Mouse (Mus musculus) MEL (cell line): ENCODE data around the gene Pex14. TPM values are rescaled to one million over a fixed set of nuclear protein-coding genes. Genes with fewer than 3 reads are reported as not detected.

Source experiments
- DNase-seq: peaks from one replicate; pipeline ENCODE4 v3.0.0; 2011; ENCODE audit warnings: low read depth, low spot score
- H3K27ac ChIP-seq: 2 replicates; pipeline ENCODE4 v1.5.1; 2012; ENCODE audit warnings: low read depth, mild to moderate bottlenecking, control low read depth, low read length, moderate library complexity; ENCODE audit not compliant: control insufficient read depth
- H3K27me3 ChIP-seq, 2 experiments: fragments of 150-350 bp in 1 of 2; sonication (generic) in 1 of 2; 2 replicates each; pipeline ENCODE4 v1.6.1; 2012; ENCODE audit warnings: low read length in 2 of 2, mild to moderate bottlenecking in 2 of 2, improper control_type of control experiment in 1 of 2, moderate library complexity in 1 of 2; ENCODE audit not compliant: insufficient read depth in 2 of 2, control insufficient read depth in 1 of 2
- H3K36me3 ChIP-seq, 2 experiments: 2 replicates each; pipeline ENCODE4 v1.6.1; 2012 to 2014; ENCODE audit warnings: low read length in 2 of 2, improper control_type of control experiment in 1 of 2, inconsistent platforms in 1 of 2, mild to moderate bottlenecking in 1 of 2; ENCODE audit not compliant: insufficient read depth in 2 of 2, control insufficient read depth in 1 of 2
- H3K4me1 ChIP-seq, 2 experiments: fragments of 150-350 bp in 1 of 2; sonication (generic) in 1 of 2; 2 replicates each; pipeline ENCODE4 v1.6.1; 2012; ENCODE audit warnings: low read length in 2 of 2, improper control_type of control experiment in 1 of 2, mild to moderate bottlenecking in 1 of 2; ENCODE audit not compliant: insufficient read depth in 2 of 2, control insufficient read depth in 1 of 2
- H3K4me3 ChIP-seq, 2 experiments: fragments of 150-350 bp in 1 of 2; sonication (generic) in 1 of 2; 2 replicates each; pipeline ENCODE4 v1.5.1; 2012; ENCODE audit warnings: low read depth in 2 of 2, low read length in 2 of 2, mild to moderate bottlenecking in 2 of 2, moderate library complexity in 2 of 2, control low read depth in 1 of 2, improper control_type of control experiment in 1 of 2; ENCODE audit not compliant: control insufficient read depth in 1 of 2, insufficient read depth in 1 of 2
- H3K79me2 ChIP-seq: 2 replicates; pipeline ENCODE4 v1.6.1; 2012; ENCODE audit warnings: mild to moderate bottlenecking, low read length, moderate library complexity; ENCODE audit not compliant: control insufficient read depth, poor library complexity, insufficient read depth
- H3K9ac ChIP-seq: 2 replicates; pipeline ENCODE4 v1.6.1; 2012; ENCODE audit warnings: low read depth, mild to moderate bottlenecking, control low read depth, low read length, moderate library complexity; ENCODE audit not compliant: control insufficient read depth, poor library complexity, severe bottlenecking
- H3K9me3 ChIP-seq: fragments of 150-350 bp; sonication (generic); replicated peaks from 2 replicates; pipeline ENCODE4 v1.6.1; 2012; ENCODE audit warnings: mild to moderate bottlenecking, low read length, improper control_type of control experiment, moderate library complexity; ENCODE audit not compliant: insufficient read depth
- BHLHE40 ChIP-seq: IDR thresholded peaks from 2 replicates; pipeline ENCODE4 v1.6.1; 2012; ENCODE audit warnings: low read depth, mild to moderate bottlenecking, inconsistent platforms, low read length, improper control_type of control experiment, borderline replicate concordance
- E2F4 ChIP-seq: IDR thresholded peaks from 2 replicates; pipeline ENCODE4 v1.6.1; 2011; ENCODE audit warnings: low read depth, low read length, improper control_type of control experiment, borderline replicate concordance
- EP300 ChIP-seq, 2 experiments: IDR thresholded peaks; 2 replicates each; pipeline ENCODE4 v1.6.1; 2011; ENCODE audit warnings: improper control_type of control experiment in 2 of 2, low read length in 2 of 2, low read depth in 1 of 2, mild to moderate bottlenecking in 1 of 2
- GATA1 ChIP-seq: IDR thresholded peaks from 2 replicates; pipeline ENCODE4 v1.6.1; 2011; ENCODE audit warnings: low read depth, low read length, improper control_type of control experiment
- MAFK ChIP-seq: IDR thresholded peaks from 2 replicates; pipeline ENCODE4 v1.6.1; 2011; ENCODE audit warnings: low read depth, mild to moderate bottlenecking, low read length, improper control_type of control experiment, borderline replicate concordance
- MYC ChIP-seq: IDR thresholded peaks from 2 replicates; pipeline ENCODE4 v1.6.1; 2011; ENCODE audit warnings: low read depth, mild to moderate bottlenecking, low read length, improper control_type of control experiment, moderate library complexity
- NRF1 ChIP-seq: IDR thresholded peaks from 2 replicates; pipeline ENCODE4 v1.6.1; 2014; ENCODE audit warnings: low read depth, mild to moderate bottlenecking, inconsistent platforms, low read length, improper control_type of control experiment, moderate library complexity; ENCODE audit not compliant: poor library complexity, insufficient read depth, severe bottlenecking
- POLR2A ChIP-seq, 2 experiments: IDR thresholded peaks; 2 replicates each; pipeline ENCODE4 v1.6.1; 2011 to 2012; ENCODE audit warnings: low read length in 2 of 2, mild to moderate bottlenecking in 2 of 2, control low read depth in 1 of 2, improper control_type of control experiment in 1 of 2, low read depth in 1 of 2, moderate library complexity in 1 of 2; ENCODE audit not compliant: control insufficient read depth in 1 of 2, insufficient read depth in 1 of 2, poor library complexity in 1 of 2
- POLR2AphosphoS2 ChIP-seq: IDR thresholded peaks from 2 replicates; pipeline ENCODE4 v1.6.1; 2011; ENCODE audit warnings: low read length, improper control_type of control experiment
- RAD21 ChIP-seq: IDR thresholded peaks from 2 replicates; pipeline ENCODE4 v1.6.1; 2011; ENCODE audit warnings: mild to moderate bottlenecking, low read depth, low read length, improper control_type of control experiment
- RCOR1 ChIP-seq: IDR thresholded peaks from 2 replicates; pipeline ENCODE4 v1.6.1; 2012; ENCODE audit warnings: low read depth, mild to moderate bottlenecking, inconsistent platforms, low read length, improper control_type of control experiment
- SIN3A ChIP-seq: IDR thresholded peaks from 2 replicates; pipeline ENCODE4 v1.6.1; 2012; ENCODE audit warnings: low read length, improper control_type of control experiment, inconsistent platforms
- TBP ChIP-seq: IDR thresholded peaks from 2 replicates; pipeline ENCODE4 v1.8.0; 2011; ENCODE audit warnings: low read depth, low read length, improper control_type of control experiment
- TCF12 ChIP-seq: IDR thresholded peaks from 2 replicates; pipeline ENCODE4 v1.6.1; 2014; ENCODE audit warnings: low read depth, mild to moderate bottlenecking, inconsistent platforms, low read length, improper control_type of control experiment, moderate library complexity
- UBTF ChIP-seq: IDR thresholded peaks from 2 replicates; pipeline ENCODE4 v1.6.1; 2012; ENCODE audit warnings: low read depth, mild to moderate bottlenecking, inconsistent platforms, low read length, improper control_type of control experiment, moderate library complexity, borderline replicate concordance; ENCODE audit not compliant: insufficient read depth
- USF2 ChIP-seq, 2 experiments: IDR thresholded peaks; 2 replicates each; pipeline ENCODE4 v1.6.1; 2011 to 2012; ENCODE audit warnings: improper control_type of control experiment in 2 of 2, low read length in 2 of 2, borderline replicate concordance in 1 of 2, inconsistent platforms in 1 of 2, low read depth in 1 of 2, mild to moderate bottlenecking in 1 of 2; ENCODE audit not compliant: insufficient read depth in 1 of 2
- ZMIZ1 ChIP-seq: IDR thresholded peaks from 2 replicates; pipeline ENCODE4 v1.6.1; 2012; ENCODE audit warnings: low read depth, mild to moderate bottlenecking, inconsistent platforms, low read length, improper control_type of control experiment, moderate library complexity
- polyA plus RNA-seq, 2 experiments: library from polyadenylated mRNA; stranded (reverse) in 1 of 2; unstranded in 1 of 2; fragments of >175 nt in 1 of 2; fragments of >200 nt in 1 of 2; gene quantifications; 2 replicates each; pipeline versions ENCODE4 v1.2.1 to v1.2.4; 2012; ENCODE audit warnings: low replicate concordance in 2 of 2, low read depth in 1 of 2; ENCODE audit not compliant: insufficient read length in 2 of 2, insufficient read depth in 1 of 2, missing spikeins in 1 of 2
- total RNA-seq: library from RNA; depleted of rRNA; stranded (reverse); fragments of 300-350 nt; gene quantifications from 2 replicates; pipeline ENCODE4 v1.2.3, GENCODE M21; 2012

Gene Pex14
- total and polyA plus RNA-seq, 3 experiments, result 38.3 to 49.2 TPM; not detected in 1

GRCm38 (mm10) chr4:148985541-148986476, 113.9 kb downstream of the Pex14 start:
- H3K27me3 ChIP-seq, result no peaks in the 10 kb centered on the region
- DNase-seq, result no peak
- TF ChIP-seq SIN3A (no peak), RCOR1 (no peak), TBP (no peak), POLR2A (IDR thresholded peaks at IDR 0.05; ENCODE audit: control insufficient read depth in 1 of 2, insufficient read depth in 1 of 2, low read depth in 1 of 2, low read length in 2 of 2, poor library complexity in 1 of 2) (no peak), UBTF (no peak), E2F4 (no peak), GATA1 (no peak), USF2 (IDR thresholded peaks at IDR 0.05; ENCODE audit: borderline replicate concordance in 1 of 2, insufficient read depth in 1 of 2, low read depth in 1 of 2, low read length in 2 of 2) (no peak), NRF1 (no peak), MAFK (no peak), TCF12 (no peak), RAD21 (no peak), EP300 (IDR thresholded peaks at IDR 0.05; ENCODE audit: low read depth in 1 of 2, low read length in 2 of 2) (no peak), BHLHE40 (no peak), POLR2AphosphoS2 (no peak), ZMIZ1 (no peak), MYC (no peak)
- TF ChIP-seq, all 39 proteins: peak for 0
- Histone ChIP-seq H3K79me2 (no peaks in the 10 kb centered on the region), H3K4me1 (no peaks in the 10 kb centered on the region), H3K9me3 (no peaks in the 10 kb centered on the region), H3K27ac (no peak overlapping the region), H3K4me3 (no peak overlapping the region), H3K9ac (no peak overlapping the region), H3K36me3 (no peaks in the 10 kb centered on the region)
